Mouse (Mus musculus) ES-E14 (cell line): ENCODE data around the gene Fbxo44. TPM values are rescaled to one million over a fixed set of nuclear protein-coding genes. Genes with fewer than 3 reads are reported as not detected.

Experiments used
- DNase-seq: peaks from one replicate; pipeline ENCODE4 v3.0.0-alpha.2; 2013; ENCODE audit warnings: low read depth, low spot score
- H3K27ac ChIP-seq: 2 replicates; pipeline ENCODE4 v1.5.1; 2012; ENCODE audit warnings: low read depth, mild to moderate bottlenecking, low read length, moderate library complexity, mixed read lengths; ENCODE audit not compliant: poor library complexity, insufficient read depth, severe bottlenecking
- H3K36me3 ChIP-seq: 2 replicates; pipeline ENCODE4 v1.6.1; 2012; ENCODE audit warnings: mild to moderate bottlenecking, low read length, moderate library complexity, mixed read lengths; ENCODE audit not compliant: control insufficient read depth, poor library complexity, insufficient read depth, severe bottlenecking
- H3K4me1 ChIP-seq, 2 experiments: fragments of 150-350 bp in 1 of 2; sonication (generic) in 1 of 2; 2 replicates each; pipeline ENCODE4 v1.6.1; 2012; ENCODE audit warnings: low read length in 2 of 2, mild to moderate bottlenecking in 1 of 2, mixed read lengths in 1 of 2; ENCODE audit not compliant: control insufficient read depth in 2 of 2, insufficient read depth in 2 of 2, poor library complexity in 1 of 2
- H3K4me3 ChIP-seq, 2 experiments: fragments of 150-350 bp in 1 of 2; sonication (generic) in 1 of 2; 2 replicates each; pipeline ENCODE4 v1.5.1; 2012; ENCODE audit warnings: low read length in 2 of 2, low read depth in 1 of 2, mild to moderate bottlenecking in 1 of 2, mixed read lengths in 1 of 2; ENCODE audit not compliant: insufficient read depth in 1 of 2, poor library complexity in 1 of 2, severe bottlenecking in 1 of 2
- H3K9ac ChIP-seq: 2 replicates; pipeline ENCODE4 v1.6.1; 2012; ENCODE audit warnings: low read depth, mild to moderate bottlenecking, low read length, mixed read lengths; ENCODE audit not compliant: poor library complexity, insufficient read depth, severe bottlenecking
- H3K9me3 ChIP-seq: fragments of 150-350 bp; sonication (generic); 2 replicates; pipeline ENCODE4 v1.6.1; 2012; ENCODE audit warnings: low read depth, mild to moderate bottlenecking, low read length; ENCODE audit not compliant: control insufficient read depth, insufficient read depth
- CHD2 ChIP-seq: IDR thresholded peaks from 2 replicates; pipeline ENCODE4 v1.6.1; 2014; ENCODE audit warnings: mild to moderate bottlenecking, low read depth, low read length, inconsistent platforms
- HCFC1 ChIP-seq: IDR thresholded peaks from 2 replicates; pipeline ENCODE4 v1.6.1; 2012; ENCODE audit warnings: low read length, inconsistent platforms, borderline replicate concordance; ENCODE audit not compliant: insufficient read depth
- MAFK ChIP-seq: IDR thresholded peaks from 2 replicates; pipeline ENCODE4 v1.6.1; 2014; ENCODE audit warnings: mild to moderate bottlenecking, low read depth, low read length, inconsistent platforms; ENCODE audit not compliant: insufficient read depth
- ZC3H11A ChIP-seq: IDR thresholded peaks from 2 replicates; pipeline ENCODE4 v1.6.1; 2012; ENCODE audit warnings: low read depth, mild to moderate bottlenecking, inconsistent platforms, low read length, borderline replicate concordance
- ZNF384 ChIP-seq: IDR thresholded peaks from 2 replicates; pipeline ENCODE4 v1.6.1; 2012; ENCODE audit warnings: low read depth, low read length, inconsistent platforms
- in situ Hi-C, 2 experiments: fragments of 600-800 bp; cut with MboI; formaldehyde crosslinking; loops; one replicate each; pipeline ENCODE4 v1.15.1; 2025; ENCODE audit warnings: low sequenced_read_pairs in 2 of 2, inconsistent platforms in 1 of 2; ENCODE audit not compliant: unreplicated experiment in 2 of 2
- total RNA-seq: library from RNA; depleted of rRNA; stranded (reverse); fragments of 300-350 nt; gene quantifications from 2 replicates; pipeline ENCODE4 v1.2.3, GENCODE M21; 2012

Gene Fbxo44
- total RNA-seq, 1 experiment: 5.1 TPM

- no peak overlapping the region for H3K27ac ChIP-seq
- no peak overlapping the region for H3K9ac ChIP-seq
- in situ Hi-C loops: no loop called here
- H3K9me3 ChIP-seq: no peaks in the 10 kb centered on the region
- H3K4me1 ChIP-seq: peaks cover under 1 to 3% of the 10 kb centered on the region in 2 experiments; a peak in 1 of 4 replicates
- no peak for TF ChIP-seq HCFC1
- no peak for TF ChIP-seq CHD2
- TF ChIP-seq ZC3H11A: no peak
- no peak for TF ChIP-seq ZNF384
- H3K36me3 ChIP-seq: peaks cover 39% of the 10 kb centered on the region
- no peak overlapping the region for H3K4me3 ChIP-seq
- DNase-seq: no peak
Observed at GRCm38 (mm10) chr4:148143721-148144120, 16.6 kb downstream of the Fbxo44 start.

- peaks cover 16% of the 10 kb centered on the region for H3K36me3 ChIP-seq
- TF ChIP-seq MAFK (no peak), CHD2 (no peak), ZNF384 (no peak), HCFC1 (no peak; the same call in 1 of the 2 replicates), ZC3H11A (no peak)
- in situ Hi-C loops: no loop called here
Observed at GRCm38 (mm10) chr4:148140098-148141011, 19.9 kb downstream of the Fbxo44 start.

GRCm38 (mm10) chr4:148139767-148140097 lies 20.6 kb downstream of the Fbxo44 start:
- peak overlapping the region; percentile 95 to 98 for H3K4me3 ChIP-seq
- in situ Hi-C loops: no loop called here
- no peak for TF ChIP-seq HCFC1
- peak; percentile 37; the same call in 1 of the 2 replicates for TF ChIP-seq ZNF384
- 0 out of 4 replicates have a peak, but pooled peaks cover 0 to 3% of the 10 kb centered on the region in 2 experiments for H3K4me1 ChIP-seq
- no peak for DNase-seq
- peaks cover 11% of the 10 kb centered on the region; the same call in 1 of the 2 replicates for H3K36me3 ChIP-seq
- no peak overlapping the region for H3K27ac ChIP-seq
- no peaks in the 10 kb centered on the region for H3K9me3 ChIP-seq
- H3K9ac ChIP-seq: peak overlapping the region; percentile 47; the same call in 1 of the 2 replicates

More at GRCm38 (mm10) chr4:148140098-148141011, 19.9 kb downstream of the Fbxo44 start:
- H3K4me1 ChIP-seq: 0 out of 4 replicates have a peak, but pooled peaks cover 0 to 3% of the 10 kb centered on the region in 2 experiments
- H3K9ac ChIP-seq: peak overlapping the region; percentile 92
- H3K27ac ChIP-seq: peak overlapping the region; percentile 65
- peak; percentile 95 for DNase-seq
- H3K4me3 ChIP-seq: peak overlapping the region; percentile 95 to 98
- no peaks in the 10 kb centered on the region for H3K9me3 ChIP-seq

GRCm38 (mm10) chr4:148137503-148137902 lies 22.8 kb downstream of the Fbxo44 start:
- H3K4me3 ChIP-seq: no peak overlapping the region
- H3K9ac ChIP-seq: no peak overlapping the region
- TF ChIP-seq ZC3H11A (no peak), CHD2 (no peak), ZNF384 (no peak), MAFK (no peak), HCFC1 (no peak)
- H3K4me1 ChIP-seq: 0 out of 4 replicates have a peak, but pooled peaks cover 0 to 3% of the 10 kb centered on the region in 2 experiments
- DNase-seq: no peak
- no peaks in the 10 kb centered on the region for H3K9me3 ChIP-seq
- H3K27ac ChIP-seq: no peak overlapping the region
- H3K36me3 ChIP-seq: no peaks in the 10 kb centered on the region
- in situ Hi-C loops: no loop called here

GRCm38 (mm10) chr4:148134988-148135387 lies 25.3 kb downstream of the Fbxo44 start:
- H3K9me3 ChIP-seq: no peaks in the 10 kb centered on the region
- H3K4me3 ChIP-seq: no peak overlapping the region
- H3K9ac ChIP-seq: no peak overlapping the region
- no peak for TF ChIP-seq HCFC1
- TF ChIP-seq ZC3H11A: no peak
- TF ChIP-seq MAFK: no peak
- no peak for TF ChIP-seq ZNF384
- TF ChIP-seq CHD2: no peak
- peaks cover 3 to 5% of the 10 kb centered on the region in 2 experiments; a peak in 1 of 4 replicates for H3K4me1 ChIP-seq
- H3K36me3 ChIP-seq: no peaks in the 10 kb centered on the region
- H3K27ac ChIP-seq: no peak overlapping the region
- DNase-seq: no peak
- in situ Hi-C loops: no loop called here
